16 mouse cellular contexts compared by ENCODE assay signal in the genomic region with DNA sequence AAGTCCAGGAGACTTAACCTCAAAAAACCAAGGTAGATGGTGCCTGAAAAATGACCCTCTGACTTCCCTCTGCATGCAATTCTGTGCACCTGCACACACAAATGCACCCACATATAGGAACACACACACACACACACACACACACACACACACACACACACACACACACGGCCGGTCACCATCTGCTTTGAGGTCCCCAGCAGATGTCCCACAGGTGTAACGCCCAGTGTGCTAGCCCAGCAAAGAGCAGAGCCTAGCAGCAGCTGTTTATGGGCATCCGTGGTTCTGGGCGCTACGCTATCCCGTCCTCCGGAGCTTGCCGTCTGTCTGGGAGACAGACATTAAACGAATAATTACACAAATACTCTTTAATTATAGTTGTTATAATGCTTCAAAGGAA. TPM values are rescaled to one million over a fixed set of nuclear protein-coding genes. Genes with fewer than 3 reads are reported as not detected.
DNase-seq lines count a peak whose midpoint lies in the region; ATAC-seq and TF ChIP-seq lines count a peak whose summit lies in the region.
"Had no signal": no experiment of that assay in that cellular context is flagged by ENCODE, and none has a peak within 500 bp of the region (broad histone marks: within the 10 kb centered on the region; RNA-seq: fewer than 3 reads in every experiment).

No protein-coding gene starts in this region.

- no peaks in the 10 kb centered on the region for H3K36me3 ChIP-seq in hindbrain, embryonic 13.5 days
- no peaks in the 10 kb centered on the region for H3K36me3 ChIP-seq in hindbrain, postnatal 0 days (ENCODE audit: insufficient read depth, low read length)
- no peaks in the 10 kb centered on the region for H3K36me3 ChIP-seq in neural tube, embryonic 12.5 days
- no peaks in the 10 kb centered on the region for H3K36me3 ChIP-seq in liver, embryonic 13.5 days
- H3K36me3 ChIP-seq: embryonic facial prominence, embryonic 12.5 days; stomach, embryonic 15.5 days had no signal

- no peak for TF ChIP-seq CTCF in hindbrain, postnatal 0 days (IDR thresholded peaks at IDR 0.05; ENCODE audit: low read depth)

- peak overlapping the region; percentile 15; the same call in 1 of the 2 replicates for H3K9ac ChIP-seq in hindbrain, embryonic 13.5 days
- no peak overlapping the region for H3K9ac ChIP-seq in hindbrain, postnatal 0 days (replicated peaks; ENCODE audit: low read length)
- H3K9ac ChIP-seq in neural tube, embryonic 12.5 days: no peak overlapping the region
- no peak overlapping the region for H3K9ac ChIP-seq in liver, embryonic 13.5 days
- H3K9ac ChIP-seq: embryonic facial prominence, embryonic 12.5 days; stomach, embryonic 15.5 days had no signal

- no peaks in the 10 kb centered on the region for H3K9me3 ChIP-seq in hindbrain, embryonic 13.5 days
- no peaks in the 10 kb centered on the region for H3K9me3 ChIP-seq in hindbrain, postnatal 0 days (ENCODE audit: low read length)
- H3K9me3 ChIP-seq in neural tube, embryonic 12.5 days: no peaks in the 10 kb centered on the region
- no peaks in the 10 kb centered on the region for H3K9me3 ChIP-seq in liver, embryonic 13.5 days (replicated peaks)
- H3K9me3 ChIP-seq: embryonic facial prominence, embryonic 12.5 days; stomach, embryonic 15.5 days had no signal

- H3K4me2 ChIP-seq in hindbrain, embryonic 13.5 days: no peak overlapping the region
- no peak overlapping the region for H3K4me2 ChIP-seq in hindbrain, postnatal 0 days (ENCODE audit: low read depth, low read length)
- H3K4me2 ChIP-seq in neural tube, embryonic 12.5 days (replicated peaks): peak overlapping the region; percentile 36
- peak overlapping the region; percentile 54; the same call in 1 of the 2 replicates for H3K4me2 ChIP-seq in liver, embryonic 13.5 days
- H3K4me2 ChIP-seq: embryonic facial prominence, embryonic 12.5 days; stomach, embryonic 15.5 days had no signal

- H3K4me1 ChIP-seq in hindbrain, embryonic 13.5 days (replicated peaks): peaks cover 79% of the 10 kb centered on the region
- H3K4me1 ChIP-seq in hindbrain, postnatal 0 days (ENCODE audit: insufficient read depth, low read length): peaks cover 12% of the 10 kb centered on the region; the same call in 1 of the 2 replicates
- peaks cover 75% of the 10 kb centered on the region for H3K4me1 ChIP-seq in neural tube, embryonic 12.5 days
- H3K4me1 ChIP-seq in liver, embryonic 13.5 days (replicated peaks): peaks cover 90% of the 10 kb centered on the region

- H3K27me3 ChIP-seq in hindbrain, embryonic 13.5 days: no peaks in the 10 kb centered on the region
- no peaks in the 10 kb centered on the region for H3K27me3 ChIP-seq in hindbrain, postnatal 0 days (ENCODE audit: insufficient read depth, low read length)
- no peaks in the 10 kb centered on the region for H3K27me3 ChIP-seq in neural tube, embryonic 12.5 days (replicated peaks)
- peaks cover 9% of the 10 kb centered on the region for H3K27me3 ChIP-seq in liver, embryonic 13.5 days
- H3K27me3 ChIP-seq: embryonic facial prominence, embryonic 12.5 days; stomach, embryonic 15.5 days had no signal

- 50% methylated on average over 10 of the region's 10 CpGs for WGBS in hindbrain, embryonic 13.5 days
- WGBS in hindbrain, postnatal 0 days: 37% methylated on average over 10 of the region's 10 CpGs
- WGBS in neural tube, embryonic 12.5 days: 37% methylated on average over 10 of the region's 10 CpGs
- 80% methylated on average over 10 of the region's 10 CpGs for WGBS in liver, embryonic 13.5 days (ENCODE audit: insufficient replicate concordance)

- no peak for DNase-seq in hindbrain, postnatal 0 days (ENCODE audit: low spot score)
- DNase-seq in neural tube, embryonic 10.5 days (ENCODE audit: extremely low spot score, low spot score): no peak
- DNase-seq in liver, embryonic 13.5 days: no peak
- no peak for DNase-seq in layer of hippocampus, adult 11-12 months (ENCODE audit: low spot score)
- DNase-seq: cerebellum, postnatal 36 days; heart, adult 2 months; kidney, adult 9 months; lung, adult 18-20 months; lung, postnatal 4 days; spleen, adult 18-20 months had no signal

- no peak for ATAC-seq in hindbrain, embryonic 13.5 days (ENCODE audit: low FRiP score)
- ATAC-seq in hindbrain, postnatal 0 days: no peak
- no peak for ATAC-seq in neural tube, embryonic 12.5 days (ENCODE audit: low FRiP score, low read depth)
- no peak for ATAC-seq in liver, embryonic 13.5 days (ENCODE audit: low read depth)
- ATAC-seq in megakaryocyte progenitor cell, adult 5-6 weeks (replicated peaks; ENCODE audit: poor library complexity): no peak

- no peak overlapping the region for H3K4me3 ChIP-seq in hindbrain, embryonic 13.5 days
- no peak overlapping the region for H3K4me3 ChIP-seq in hindbrain, postnatal 0 days (ENCODE audit: low read length)
- H3K4me3 ChIP-seq in neural tube, embryonic 12.5 days: no peak overlapping the region
- no peak overlapping the region for H3K4me3 ChIP-seq in liver, embryonic 13.5 days (replicated peaks)
- H3K4me3 ChIP-seq: embryonic facial prominence, embryonic 12.5 days; heart, adult 2 months; layer of hippocampus, adult 2 months; stomach, embryonic 15.5 days had no signal

- H3K27ac ChIP-seq in hindbrain, embryonic 13.5 days: no peak overlapping the region
- H3K27ac ChIP-seq in hindbrain, postnatal 0 days: no peak overlapping the region
- H3K27ac ChIP-seq in neural tube, embryonic 12.5 days: no peak overlapping the region
- H3K27ac ChIP-seq in liver, embryonic 13.5 days: no peak overlapping the region
- H3K27ac ChIP-seq: layer of hippocampus, adult 2 months; stomach, embryonic 15.5 days had no signal

RNA-seq across cellular contexts. Expression of gene Zfp710, which starts 6.9 kb away (rescaled TPM):
- 18.3 and 18.5 TPM in 2 replicates for polyA plus RNA-seq in hindbrain, embryonic 13.5 days (2015; fragmentation: Nextera tagmentation; extraction: Ambion mirVana)
- 25.8 and 29.7 TPM in 2 replicates for total RNA-seq in hindbrain, postnatal 0 days (2014; rRNA removed)
- 8.4 and 10.3 TPM in 2 replicates for polyA plus RNA-seq in hindbrain, postnatal 0 days (2015; fragmentation: Nextera tagmentation; extraction: Ambion mirVana)
- 24.7 and 26.3 TPM in 2 replicates for polyA plus RNA-seq in neural tube, embryonic 12.5 days (2016; fragmentation: Nextera tagmentation; extraction: Ambion mirVana)
- 3.9 and 5.2 TPM in 2 replicates for polyA plus RNA-seq in liver, embryonic 13.5 days (2015; fragmentation: Nextera tagmentation; extraction: Ambion mirVana)
- total RNA-seq in megakaryocyte progenitor cell, adult 5-6 weeks (2015): 18.9 and 19.3 TPM in 2 replicates
- total RNA-seq in megakaryocyte progenitor cell, adult 5-6 weeks (2017): 22.7 and 23.6 TPM in 2 replicates

Comparison
In these comparisons a context has a peak if more than half of its experiments do, and no peak if none do; other contexts are left out.
1. H3K4me2 ChIP-seq: peak in neural tube, embryonic 12.5 days (single experiment) and liver, embryonic 13.5 days (single experiment); none in hindbrain, embryonic 13.5 days (single experiment) and hindbrain, postnatal 0 days (single experiment).